29 mouse cellular contexts compared by ENCODE assay signal in the genomic region with DNA sequence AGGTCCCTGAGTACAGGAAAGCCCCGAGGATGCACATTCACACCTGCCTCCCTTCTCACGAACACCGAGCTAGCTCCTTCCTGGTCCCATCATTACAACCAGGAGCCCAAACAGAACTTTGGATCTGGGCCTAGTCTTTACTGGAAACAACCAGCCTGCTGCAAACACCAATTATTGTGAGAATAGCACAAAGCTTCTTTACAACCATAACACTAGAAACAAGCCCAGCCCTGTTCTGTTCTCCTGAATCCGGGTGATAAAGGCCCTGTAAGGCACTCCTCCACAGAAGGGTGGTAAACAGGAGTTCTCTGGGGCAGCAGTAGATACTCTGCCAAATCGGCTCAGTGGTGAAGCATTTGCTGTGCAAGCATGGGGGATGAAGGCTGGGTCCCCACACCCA. TPM values are rescaled to one million over a fixed set of nuclear protein-coding genes. Genes with fewer than 3 reads are reported as not detected.
DNase-seq lines count a peak whose midpoint lies in the region; ATAC-seq and TF ChIP-seq lines count a peak whose summit lies in the region.
"Had no signal": no experiment of that assay in that cellular context is flagged by ENCODE, and none has a peak within 500 bp of the region (broad histone marks: within the 10 kb centered on the region; RNA-seq: fewer than 3 reads in every experiment).

No protein-coding gene starts in this region.

- no peak for TF ChIP-seq CTCF in layer of hippocampus, adult 2 months (conservative IDR thresholded peaks at IDR 0.05)
- no peak for TF ChIP-seq CTCF in testis, adult 2 months (IDR thresholded peaks at IDR 0.05; ENCODE audit: control insufficient read depth, insufficient read depth, insufficient replicate concordance, low read depth, low read length)

- TF ChIP-seq POLR2A in testis, adult 2 months (IDR thresholded peaks at IDR 0.05; ENCODE audit: control insufficient read depth, low read depth, low read length) = no peak

- H3K27me3 ChIP-seq in testis, adult 2 months (ENCODE audit: control insufficient read depth, insufficient read depth, low read length) = no peaks in the 10 kb centered on the region
- H3K27me3 ChIP-seq: hindbrain, embryonic 12.5 days; limb, embryonic 12.5 days; liver, embryonic 15.5 days; stomach, embryonic 15.5 days had no signal

- H3K4me1 ChIP-seq in testis, adult 2 months (ENCODE audit: control insufficient read depth, insufficient read depth, low read length) = no peaks in the 10 kb centered on the region
- H3K4me1 ChIP-seq: hindbrain, embryonic 12.5 days; limb, embryonic 12.5 days; liver, embryonic 15.5 days; stomach, embryonic 15.5 days had no signal

- no peak overlapping the region for H3K4me3 ChIP-seq in layer of hippocampus, adult 2 months
- no peak overlapping the region for H3K4me3 ChIP-seq in testis, adult 2 months (ENCODE audit: control insufficient read depth, low read depth, low read length)
- H3K4me3 ChIP-seq: erythroblast, embryonic 14.5 days; gastrocnemius, adult 2 months; hindbrain, embryonic 12.5 days; limb, embryonic 12.5 days; liver, embryonic 15.5 days; stomach, embryonic 15.5 days had no signal

- no peak for DNase-seq in frontal cortex, postnatal 14 days (ENCODE audit: low spot score in 2 of 2)
- DNase-seq in layer of hippocampus, adult 2 months (ENCODE audit: low spot score in 2 of 2) = peak in 1 of 2 experiments; percentile 25
- no peak for DNase-seq in layer of hippocampus, postnatal 14 days (ENCODE audit: low spot score in 2 of 2)
- DNase-seq in testis, postnatal 10 days (ENCODE audit: low spot score) = no peak
- DNase-seq in testis, postnatal 14 days (ENCODE audit: low spot score) = peak; percentile 56
- DNase-seq in gastrocnemius, adult 18-20 months (ENCODE audit: low spot score) = no peak
- DNase-seq: adrenal gland, postnatal 14 days; cerebellum, adult 8-10 months; gastrocnemius, adult 2 months; gastrocnemius, postnatal 36 days; heart, adult 18-20 months; heart, postnatal 36 days; lung, embryonic 14.5 days; lung, postnatal 14 days; midbrain, embryonic 14.5 days; retina, postnatal 1 day; right cerebral cortex, postnatal 25 days had no signal

- peaks cover 1% of the 10 kb centered on the region for H3K36me3 ChIP-seq in testis, adult 2 months (ENCODE audit: control insufficient read depth, insufficient read depth, low read length)

- peak; percentile 12; the same call in 1 of the 2 replicates for ATAC-seq in frontal cortex, adult (ENCODE audit: low TSS enrichment)
- ATAC-seq: CD4-positive, CD25-positive, alpha-beta regulatory T cell, adult 4 months; intestine, embryonic 16.5 days had no signal

- peak overlapping the region; percentile 78 for H3K27ac ChIP-seq in layer of hippocampus, adult 2 months
- H3K27ac ChIP-seq in testis, adult 2 months (ENCODE audit: control insufficient read depth, insufficient read depth, low read depth, low read length) = peak overlapping the region; percentile 59
- H3K27ac ChIP-seq: gastrocnemius, adult 2 months; hindbrain, embryonic 12.5 days; limb, embryonic 12.5 days; liver, embryonic 15.5 days; stomach, embryonic 15.5 days had no signal

RNA-seq across cellular contexts. Expression of a gene that starts 38.0 kb away (rescaled TPM):
- under 1 TPM; 0.61 to 0.66 TPM for total RNA-seq in layer of hippocampus, adult 2 months (2021)
- total RNA-seq in layer of hippocampus, postnatal 14 days (2021) = under 1 TPM; 0.12 to 0.48 TPM
- 1.5 and 1.6 TPM in 2 replicates for polyA plus RNA-seq in testis, adult 2 months (2012; rRNA removed)
- total RNA-seq in gastrocnemius, adult 18-20 months (2021) = not detected
- total RNA-seq: common myeloid progenitor, adult 5-6 weeks; liver, adult 2 months; monocyte, adult 5-6 weeks had no signal
- polyA plus RNA-seq: erythroblast, embryonic 14.5 days had no signal
